Mouse (Mus musculus): ENCODE measurements around the gene Taf15.

Taf15 gene

GRCm38 (mm10) chr11:83472324-83473234 is at the start of gene Taf15:
Gene Taf15 (plus strand): TSS chr11:83473086.
- DNase-seq (ENCODE audit: extremely low read depth, low read depth, low spot score): peak; percentile 79

GRCm38 (mm10) chr11:83424681-83425080 is 48.2 kb upstream of the Taf15 start:
- no peak for DNase-seq (ENCODE audit: extremely low read depth, low read depth, low spot score)

- no peak for DNase-seq (ENCODE audit: extremely low read depth, low read depth, low spot score)
Measured at GRCm38 (mm10) chr11:83426964-83427363, 45.9 kb upstream of the Taf15 start.

- DNase-seq (ENCODE audit: extremely low read depth, low read depth, low spot score): no peak
Measured at GRCm38 (mm10) chr11:83429355-83429754, 43.5 kb upstream of the Taf15 start, which contains the start of gene Gas2l2. Gene Gas2l2 (minus strand): TSS chr11:83429455.

- DNase-seq (ENCODE audit: extremely low read depth, low read depth, low spot score): no peak
Measured at GRCm38 (mm10) chr11:83432533-83432932, 40.4 kb upstream of the Taf15 start.

GRCm38 (mm10) chr11:83437377-83437776 is 35.5 kb upstream of the Taf15 start, which contains the start of gene 1700020L24Rik:
Gene 1700020L24Rik (plus strand): TSS chr11:83437677.
- no peak for DNase-seq (ENCODE audit: extremely low read depth, low read depth, low spot score)

- DNase-seq (ENCODE audit: extremely low read depth, low read depth, low spot score): no peak
Measured at GRCm38 (mm10) chr11:83439426-83440060, 33.3 kb upstream of the Taf15 start.

- DNase-seq (ENCODE audit: extremely low read depth, low read depth, low spot score): no peak
Measured at GRCm38 (mm10) chr11:83440081-83441064, 32.5 kb upstream of the Taf15 start.

GRCm38 (mm10) chr11:83441235-83441634 is 31.7 kb upstream of the Taf15 start:
- DNase-seq (ENCODE audit: extremely low read depth, low read depth, low spot score): no peak

- DNase-seq (ENCODE audit: extremely low read depth, low read depth, low spot score): no peak
Measured at GRCm38 (mm10) chr11:83442596-83443267, 30.2 kb upstream of the Taf15 start.

GRCm38 (mm10) chr11:83443824-83444223 is 29.1 kb upstream of the Taf15 start:
- no peak for DNase-seq (ENCODE audit: extremely low read depth, low read depth, low spot score)

- no peak for DNase-seq (ENCODE audit: extremely low read depth, low read depth, low spot score)
Measured at GRCm38 (mm10) chr11:83445001-83445400, 27.9 kb upstream of the Taf15 start.

GRCm38 (mm10) chr11:83447612-83448011 is 25.3 kb upstream of the Taf15 start:
- DNase-seq (ENCODE audit: extremely low read depth, low read depth, low spot score): no peak

GRCm38 (mm10) chr11:83448021-83448926 is 24.6 kb upstream of the Taf15 start:
- no peak for DNase-seq (ENCODE audit: extremely low read depth, low read depth, low spot score)

- no peak for DNase-seq (ENCODE audit: extremely low read depth, low read depth, low spot score)
Measured at GRCm38 (mm10) chr11:83448927-83449236, 24.0 kb upstream of the Taf15 start.

GRCm38 (mm10) chr11:83449298-83449697 is 23.6 kb upstream of the Taf15 start:
- DNase-seq (ENCODE audit: extremely low read depth, low read depth, low spot score): no peak

- peak; percentile 31 for DNase-seq (ENCODE audit: extremely low read depth, low read depth, low spot score)
Measured at GRCm38 (mm10) chr11:83450550-83450949, 22.3 kb upstream of the Taf15 start.

GRCm38 (mm10) chr11:83451281-83451680 is 21.6 kb upstream of the Taf15 start:
- DNase-seq (ENCODE audit: extremely low read depth, low read depth, low spot score): no peak

- no peak for DNase-seq (ENCODE audit: extremely low read depth, low read depth, low spot score)
Measured at GRCm38 (mm10) chr11:83454548-83454947, 18.3 kb upstream of the Taf15 start.

All from fat pad, adult 2 months (tissue).